Mouse (Mus musculus): ENCODE data around the gene Ogn.
"Not testable (repeated sequence)": the region's sequence is repeated elsewhere in the genome, so short reads cannot be mapped to it uniquely, and the experiment has no call there.

The Ogn gene

GRCm38 (mm10) chr13:49607714-49608113, at the start of gene Ogn:
Ogn (plus strand) TSS chr13:49608046.
- DNase-seq (ENCODE audit: low spot score) = no peak

- DNase-seq (ENCODE audit: low spot score) = peak; percentile 36
These were observed 48.7 kb upstream of the Ogn start for GRCm38 (mm10) chr13:49559185-49559584.

- no peak for DNase-seq (ENCODE audit: low spot score)
These were observed 47.0 kb upstream of the Ogn start for GRCm38 (mm10) chr13:49560886-49561285.

- DNase-seq (ENCODE audit: low spot score) = no peak
These were observed 43.5 kb upstream of the Ogn start for GRCm38 (mm10) chr13:49564347-49564746.

GRCm38 (mm10) chr13:49570371-49570770, 37.5 kb upstream of the Ogn start:
- no peak for DNase-seq (ENCODE audit: low spot score)

- no peak for DNase-seq (ENCODE audit: low spot score)
These were observed 36.4 kb upstream of the Ogn start for GRCm38 (mm10) chr13:49571418-49571817.

- DNase-seq (ENCODE audit: low spot score) = peak; percentile 29
These were observed 26.0 kb upstream of the Ogn start, which contains the start of gene Omd for GRCm38 (mm10) chr13:49581541-49582530. Omd (plus strand) TSS chr13:49582462.

- DNase-seq (ENCODE audit: low spot score) = no peak
These were observed 24.0 kb upstream of the Ogn start for GRCm38 (mm10) chr13:49583859-49584258.

GRCm38 (mm10) chr13:49584307-49585005, 23.4 kb upstream of the Ogn start:
- no peak for DNase-seq (ENCODE audit: low spot score)

- DNase-seq (ENCODE audit: low spot score) = no peak
These were observed 21.8 kb upstream of the Ogn start for GRCm38 (mm10) chr13:49586062-49586461.

- DNase-seq (ENCODE audit: low spot score) = not testable (repeated sequence)
These were observed 5.3 kb upstream of the Ogn start for GRCm38 (mm10) chr13:49602541-49602940.

- no peak for DNase-seq (ENCODE audit: low spot score)
These were observed 4.2 kb upstream of the Ogn start for GRCm38 (mm10) chr13:49603603-49604002.

- DNase-seq (ENCODE audit: low spot score) = no peak
These were observed 910 bp downstream of the Ogn start for GRCm38 (mm10) chr13:49608589-49609322.

- no peak for DNase-seq (ENCODE audit: low spot score)
These were observed 9.2 kb downstream of the Ogn start for GRCm38 (mm10) chr13:49617021-49617420.

GRCm38 (mm10) chr13:49618365-49618764, 10.5 kb downstream of the Ogn start:
- no peak for DNase-seq (ENCODE audit: low spot score)

- DNase-seq (ENCODE audit: low spot score) = no peak
These were observed 15.4 kb downstream of the Ogn start for GRCm38 (mm10) chr13:49623216-49623615.

GRCm38 (mm10) chr13:49628167-49628566, 20.3 kb downstream of the Ogn start:
- DNase-seq (ENCODE audit: low spot score) = no peak

- DNase-seq (ENCODE audit: low spot score) = no peak
These were observed 21.2 kb downstream of the Ogn start for GRCm38 (mm10) chr13:49629076-49629475.

GRCm38 (mm10) chr13:49639965-49640364, 32.1 kb downstream of the Ogn start:
- no peak for DNase-seq (ENCODE audit: low spot score)

- no peak for DNase-seq (ENCODE audit: low spot score)
These were observed 34.8 kb downstream of the Ogn start for GRCm38 (mm10) chr13:49642650-49643049.

GRCm38 (mm10) chr13:49643669-49644362, 36.0 kb downstream of the Ogn start:
- no peak for DNase-seq (ENCODE audit: low spot score)
